Mouse (Mus musculus): ENCODE data around the gene A730049H05Rik.

- TF ChIP-seq GATA1 (IDR thresholded peaks at IDR 0.05; ENCODE audit: borderline replicate concordance, low read length) = no peak
- no peak for TF ChIP-seq CTCF (IDR thresholded peaks at IDR 0.05; ENCODE audit: low read depth, low read length)
- no peak for TF ChIP-seq POLR2AphosphoS5 (IDR thresholded peaks at IDR 0.05; ENCODE audit: insufficient replicate concordance, low read depth, low read length)
- TF ChIP-seq TAL1 (conservative IDR thresholded peaks at IDR 0.05; ENCODE audit: low read depth, low read length) = no peak
These were observed 62.5 kb downstream of the A730049H05Rik start for GRCm38 (mm10) chr6:92878771-92879170.
